Mouse (Mus musculus) heart, postnatal 0 days (tissue): ENCODE data around the gene Gm10715.
"Not testable (repeated sequence)": the region's sequence is repeated elsewhere in the genome, so short reads cannot be mapped to it uniquely, and the experiment has no call there.

Source experiments
- CTCF ChIP-seq: IDR thresholded peaks from 2 replicates; pipeline ENCODE4 v1.5.1; 2016; ENCODE audit warnings: antibody characterized with exemption, control low read depth, low read depth
- EP300 ChIP-seq: IDR thresholded peaks from 2 replicates; pipeline ENCODE4 v1.6.1; 2016; ENCODE audit warnings: antibody characterized with exemption, low read depth

- not testable (repeated sequence) for TF ChIP-seq EP300, CTCF
These were observed 24.5 kb upstream of the Gm10715 start for GRCm38 (mm10) chr9:3012054-3012621.
